Mouse (Mus musculus): ENCODE measurements around the gene Fam166b.

DNA sequence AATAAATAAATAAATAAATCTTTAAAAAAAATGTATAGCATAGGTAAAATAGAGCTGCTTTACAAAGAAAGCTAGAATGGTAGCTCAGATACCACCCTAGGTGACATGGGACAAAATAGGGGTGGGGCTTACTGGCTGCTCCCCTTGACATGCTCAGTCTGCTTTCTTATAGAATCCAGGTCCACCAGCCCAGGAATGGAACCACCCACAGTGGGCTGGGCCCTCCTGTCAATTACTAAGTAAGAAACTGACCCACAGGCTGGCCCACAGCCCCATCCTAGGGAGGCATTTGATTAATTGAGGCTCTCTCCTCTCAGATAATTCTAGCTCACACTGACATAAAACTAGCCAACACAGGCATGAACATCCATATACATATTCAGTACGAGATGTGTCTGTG lies 3.9 kb upstream of the Fam166b start:
- TF ChIP-seq CTCF (IDR thresholded peaks at IDR 0.05; ENCODE audit: low read depth) (no peak), EP300 (IDR thresholded peaks at IDR 0.05; ENCODE audit: low read depth) (no peak)
